Mouse (Mus musculus) liver, postnatal 0 days (tissue): Measurements from ENCODE around the gene Tmem184a. TPM values are rescaled to one million over a fixed set of nuclear protein-coding genes. Genes with fewer than 3 reads are reported as not detected.
A peak's percentile ranks its signal among the peaks of the same experiment; 100 is the strongest.

Source experiments
- ATAC-seq: fragments of 200-750 bp; cut with Nextera tagmentation; 2 replicates; pipeline ENCODE4 v1.8.0; 2017; ENCODE audit warnings: mild to moderate bottlenecking, moderate library complexity
- DNase-seq: peaks from one replicate; pipeline ENCODE4 v3.0.0-alpha.2; 2016
- H3K27ac ChIP-seq: fragments of 300-500 bp; sonication (generic); 2 replicates; pipeline ENCODE4 v1.5.1; 2014; ENCODE audit warnings: antibody characterized with exemption, moderate library complexity, mild to moderate bottlenecking, low read depth
- H3K27me3 ChIP-seq: fragments of 300-500 bp; sonication (generic); 2 replicates; pipeline ENCODE4 v1.6.1; 2014; ENCODE audit warnings: low read length, control low read depth, mixed read lengths; ENCODE audit not compliant: insufficient read depth
- H3K36me3 ChIP-seq: fragments of 300-500 bp; sonication (generic); replicated peaks from 2 replicates; pipeline ENCODE4 v1.6.1; 2014; ENCODE audit warnings: mild to moderate bottlenecking, control low read depth, low read length, moderate library complexity, mixed read lengths; ENCODE audit not compliant: insufficient read depth
- H3K4me1 ChIP-seq: fragments of 300-500 bp; sonication (generic); 2 replicates; pipeline ENCODE4 v1.6.1; 2014; ENCODE audit warnings: antibody characterized with exemption, mild to moderate bottlenecking, control low read depth; ENCODE audit not compliant: insufficient read depth
- H3K4me2 ChIP-seq: fragments of 300-500 bp; sonication (generic); 2 replicates; pipeline ENCODE4 v1.6.1; 2014; ENCODE audit warnings: low read depth, mild to moderate bottlenecking, low read length, moderate library complexity, mixed read lengths
- H3K4me3 ChIP-seq: fragments of 300-500 bp; sonication (generic); 2 replicates; pipeline ENCODE4 v1.5.1; 2014; ENCODE audit warnings: low read depth, low read length
- H3K9ac ChIP-seq: fragments of 300-500 bp; sonication (generic); replicated peaks from 2 replicates; pipeline ENCODE4 v1.6.1; 2014; ENCODE audit warnings: mild to moderate bottlenecking, moderate library complexity
- H3K9me3 ChIP-seq: fragments of 300-500 bp; sonication (generic); 2 replicates; pipeline ENCODE4 v1.6.1; 2016; ENCODE audit warnings: mild to moderate bottlenecking, control low read depth, low read length, mixed read lengths
- CTCF ChIP-seq: sonication (generic); IDR thresholded peaks from 2 replicates; pipeline ENCODE4 v1.5.1; 2016; ENCODE audit warnings: antibody characterized with exemption, low read depth
- EP300 ChIP-seq: IDR thresholded peaks from 2 replicates; pipeline ENCODE4 v1.6.1; 2016; ENCODE audit warnings: antibody characterized with exemption, low read depth, mild to moderate bottlenecking
- WGBS: fragments of 180-500 bp; shearing (Covaris S2); extraction: QIAGEN DNeasy Blood & Tissue Kit; methylation state at CpG from one replicate; pipeline ENCODE4 v1.1.7; 2014; ENCODE audit not compliant: insufficient replicate concordance; 5-methylcytosine and 5-hydroxymethylcytosine counted together
- polyA plus RNA-seq: library from polyadenylated mRNA; unstranded; fragments of >200 nt; fragmentation: Nextera tagmentation; extraction: Ambion mirVana; gene quantifications from 2 replicates; pipeline ENCODE4 v1.2.1, GENCODE M21; 2015

The Tmem184a gene
- polyA plus RNA-seq, 1 experiment from 2014 or later, result 3.2 TPM

DNA sequence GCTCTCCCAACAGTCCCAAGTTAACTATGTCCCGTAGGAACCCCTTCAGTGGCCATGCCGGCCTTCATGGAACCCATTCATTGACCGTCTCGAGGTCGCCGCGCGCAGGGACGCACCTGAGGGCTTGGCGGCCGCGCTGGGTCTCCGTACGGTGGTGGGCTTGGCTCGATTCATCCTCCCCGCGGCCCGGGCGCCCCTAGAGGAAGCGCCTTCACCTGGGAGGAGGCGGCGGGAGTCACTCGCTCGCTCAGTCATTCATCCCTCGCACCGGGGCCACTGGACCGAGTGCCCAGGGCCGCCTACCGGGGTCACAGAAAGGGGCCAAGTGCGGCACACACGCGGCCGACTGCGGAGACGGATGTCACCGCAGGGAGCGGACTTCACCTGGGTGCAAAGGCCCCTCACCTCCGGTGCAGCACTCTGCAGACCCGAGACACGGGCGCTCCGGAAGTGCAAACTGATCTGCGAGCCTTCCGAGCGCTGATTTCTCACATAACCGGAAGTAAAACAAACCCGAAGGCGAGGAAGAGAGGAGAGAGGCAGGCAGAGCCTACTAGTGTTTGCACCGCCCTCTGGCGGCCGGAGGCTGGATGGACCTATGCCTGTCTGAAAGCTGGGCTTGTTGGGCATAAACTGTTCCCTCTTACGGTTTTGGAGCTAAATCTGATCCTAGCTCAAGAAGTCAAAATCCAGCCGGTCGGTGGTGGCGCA lies 44.3 kb downstream of the Tmem184a start, which contains the start of gene Ints1:
Ints1 (minus strand) TSS at position 459 of the 711 bp plus-strand sequence.
- TF ChIP-seq EP300 (peak; percentile 81), CTCF (peak; percentile 98)
- DNase-seq, result peak; percentile 96
- Histone ChIP-seq H3K9me3 (no peaks in the 10 kb centered on the region), H3K36me3 (peaks cover 22% of the 10 kb centered on the region), H3K4me1 (peaks cover 12% of the 10 kb centered on the region), H3K27me3 (no peaks in the 10 kb centered on the region), H3K4me3 (peak within 1 kb of the TSS; percentile 89), H3K27ac (peak within 1 kb of the TSS; percentile 70), H3K4me2 (peak within 1 kb of the TSS; percentile 96), H3K9ac (peak within 1 kb of the TSS; percentile 86)
- ATAC-seq, result peak; percentile 90
- 1% methylated on average over 55 of the region's 55 CpGs for WGBS

DNA sequence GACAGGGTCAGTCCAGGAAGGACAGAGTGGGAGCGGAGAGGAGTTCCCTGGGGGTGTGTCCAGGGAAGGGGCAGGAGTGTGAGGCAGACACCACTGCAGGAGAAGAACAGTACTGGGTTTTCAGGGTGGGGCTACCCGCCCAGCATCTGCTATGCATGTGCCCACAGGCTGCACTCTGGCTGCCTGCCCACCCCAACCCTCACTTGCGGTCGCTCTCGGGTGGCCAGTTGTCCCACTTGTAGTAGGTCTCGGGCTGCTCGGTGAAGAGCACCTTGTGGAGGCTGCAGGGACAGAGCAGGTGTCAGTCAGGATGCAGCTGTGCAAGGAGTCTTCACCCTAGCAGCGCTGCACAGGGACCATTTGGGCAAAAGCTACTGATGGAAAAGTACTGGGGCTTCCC lies 51.5 kb downstream of the Tmem184a start:
- no peak for TF ChIP-seq CTCF
- TF ChIP-seq EP300, result no peak
- H3K4me1 ChIP-seq, result no peaks in the 10 kb centered on the region
- H3K27ac ChIP-seq, result no peak overlapping the region
- no peak overlapping the region for H3K4me2 ChIP-seq
- H3K36me3 ChIP-seq, result peaks cover 79% of the 10 kb centered on the region
- DNase-seq, result no peak
- H3K9ac ChIP-seq, result no peak overlapping the region
- H3K27me3 ChIP-seq, result no peaks in the 10 kb centered on the region
- WGBS, result 83% methylated on average over 8 of the region's 8 CpGs
- H3K9me3 ChIP-seq, result no peaks in the 10 kb centered on the region
- H3K4me3 ChIP-seq, result no peak overlapping the region
- no peak for ATAC-seq

- peak; percentile 31; the same call in 1 of the 2 replicates for ATAC-seq
- H3K4me3 ChIP-seq, result no peak overlapping the region
- no peak overlapping the region for H3K4me2 ChIP-seq
- peak; percentile 50 for DNase-seq
- H3K27me3 ChIP-seq, result no peaks in the 10 kb centered on the region
- no peak overlapping the region for H3K27ac ChIP-seq
- H3K9ac ChIP-seq, result no peak overlapping the region
- WGBS, result 74% methylated on average over 11 of the region's 11 CpGs
- peaks cover 69% of the 10 kb centered on the region for H3K36me3 ChIP-seq
- H3K9me3 ChIP-seq, result no peaks in the 10 kb centered on the region
- no peaks in the 10 kb centered on the region for H3K4me1 ChIP-seq
- TF ChIP-seq CTCF (peak; percentile 72), EP300 (no peak)
Observed at GRCm38 (mm10) chr5:139764296-139764695, 55.4 kb downstream of the Tmem184a start.

DNA sequence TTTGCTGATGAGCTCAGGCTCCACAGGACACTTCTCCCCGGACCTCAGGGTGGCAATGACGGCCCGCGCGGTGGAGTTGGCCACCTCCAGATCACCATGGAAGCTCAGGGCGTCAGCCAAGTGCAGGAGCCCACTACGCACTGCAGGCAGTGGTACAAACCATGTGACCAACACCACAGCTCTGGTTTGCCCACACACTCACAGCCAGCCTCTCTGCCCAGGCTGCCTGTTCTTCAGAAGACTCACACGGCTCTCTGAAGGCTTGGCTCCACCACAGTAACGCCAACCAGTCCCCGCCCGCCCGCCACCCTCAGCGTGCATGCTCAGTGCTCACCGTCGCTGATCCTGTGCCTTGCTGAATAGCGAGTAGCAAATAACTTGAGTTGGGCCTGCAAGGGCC lies 61.6 kb downstream of the Tmem184a start:
- Histone ChIP-seq H3K9me3 (no peaks in the 10 kb centered on the region), H3K36me3 (peaks cover 51% of the 10 kb centered on the region), H3K27me3 (no peaks in the 10 kb centered on the region), H3K4me2 (no peak overlapping the region), H3K9ac (no peak overlapping the region), H3K27ac (no peak overlapping the region), H3K4me3 (no peak overlapping the region), H3K4me1 (no peaks in the 10 kb centered on the region)
- WGBS, result 89% methylated on average over 16 of the region's 16 CpGs
- ATAC-seq, result no peak
- TF ChIP-seq EP300 (no peak), CTCF (no peak)
- DNase-seq, result no peak

- no peaks in the 10 kb centered on the region for H3K4me1 ChIP-seq
Observed at GRCm38 (mm10) chr5:139756586-139756985, 63.1 kb downstream of the Tmem184a start.

GRCm38 (mm10) chr5:139756135-139756534 lies 63.6 kb downstream of the Tmem184a start:
- Histone ChIP-seq H3K4me3 (no peak overlapping the region), H3K27ac (no peak overlapping the region), H3K4me1 (no peaks in the 10 kb centered on the region), H3K27me3 (no peaks in the 10 kb centered on the region), H3K9me3 (no peaks in the 10 kb centered on the region), H3K36me3 (peaks cover 37% of the 10 kb centered on the region), H3K9ac (no peak overlapping the region), H3K4me2 (no peak overlapping the region)
- no peak for DNase-seq
- TF ChIP-seq EP300, result no peak
- no peak for TF ChIP-seq CTCF
- 83% methylated on average over 12 of the region's 12 CpGs for WGBS
- ATAC-seq, result no peak

More at GRCm38 (mm10) chr5:139756586-139756985, 63.1 kb downstream of the Tmem184a start:
- DNase-seq, result no peak
- no peak overlapping the region for H3K27ac ChIP-seq
- no peak overlapping the region for H3K9ac ChIP-seq
- no peaks in the 10 kb centered on the region for H3K27me3 ChIP-seq
- no peak overlapping the region for H3K4me2 ChIP-seq
- ATAC-seq, result no peak
- peaks cover 38% of the 10 kb centered on the region for H3K36me3 ChIP-seq
- H3K9me3 ChIP-seq, result no peaks in the 10 kb centered on the region
- no peak overlapping the region for H3K4me3 ChIP-seq
- TF ChIP-seq EP300 (no peak), CTCF (no peak)
- WGBS, result 91% methylated on average over 2 of the region's 2 CpGs
